Mouse (Mus musculus) frontal cortex, postnatal 14 days (tissue): ENCODE results near the gene Slc22a17.
A peak's percentile ranks its signal among the peaks of the same experiment; 100 is the strongest.
"Not testable (repeated sequence)": the region's sequence is repeated elsewhere in the genome, so short reads cannot be mapped to it uniquely, and the experiment has no call there.

Source experiments
- DNase-seq, 2 experiments: peaks; one replicate each; pipeline ENCODE4 v3.0.0; 2022; ENCODE audit warnings: low spot score in 2 of 2

The Slc22a17 gene

GRCm38 (mm10) chr14:54912886-54913285 is at the start of gene Slc22a17:
TSS of gene Slc22a17 (minus strand) at chr14:54913132.
- DNase-seq = peak; percentile 74 to 77

- no peak for DNase-seq
Observed at GRCm38 (mm10) chr14:54962714-54963113, 49.8 kb upstream of the Slc22a17 start.

GRCm38 (mm10) chr14:54961487-54961886 is 48.6 kb upstream of the Slc22a17 start:
- no peak for DNase-seq

DNA sequence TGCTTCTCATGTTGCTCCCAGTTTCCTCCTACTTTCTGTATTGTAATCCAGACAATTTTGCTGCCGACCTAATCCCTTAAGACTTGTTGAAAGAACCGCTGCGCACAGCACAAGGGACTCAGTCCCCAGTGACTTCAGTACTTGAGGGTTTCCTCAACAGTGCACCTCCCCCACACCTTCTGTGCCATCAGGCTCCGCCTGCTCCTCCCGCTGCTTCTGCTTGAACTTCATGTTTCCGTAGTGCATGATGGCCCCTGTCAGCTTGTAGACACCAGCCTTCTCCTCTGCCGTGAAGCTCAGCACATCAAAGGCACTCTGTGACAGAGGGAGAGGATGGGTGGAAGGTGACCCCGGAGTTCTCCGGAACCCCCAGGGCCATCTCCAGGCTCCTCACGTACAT is 47.8 kb upstream of the Slc22a17 start:
- DNase-seq = peak in 1 of 2 experiments; percentile 18

DNA sequence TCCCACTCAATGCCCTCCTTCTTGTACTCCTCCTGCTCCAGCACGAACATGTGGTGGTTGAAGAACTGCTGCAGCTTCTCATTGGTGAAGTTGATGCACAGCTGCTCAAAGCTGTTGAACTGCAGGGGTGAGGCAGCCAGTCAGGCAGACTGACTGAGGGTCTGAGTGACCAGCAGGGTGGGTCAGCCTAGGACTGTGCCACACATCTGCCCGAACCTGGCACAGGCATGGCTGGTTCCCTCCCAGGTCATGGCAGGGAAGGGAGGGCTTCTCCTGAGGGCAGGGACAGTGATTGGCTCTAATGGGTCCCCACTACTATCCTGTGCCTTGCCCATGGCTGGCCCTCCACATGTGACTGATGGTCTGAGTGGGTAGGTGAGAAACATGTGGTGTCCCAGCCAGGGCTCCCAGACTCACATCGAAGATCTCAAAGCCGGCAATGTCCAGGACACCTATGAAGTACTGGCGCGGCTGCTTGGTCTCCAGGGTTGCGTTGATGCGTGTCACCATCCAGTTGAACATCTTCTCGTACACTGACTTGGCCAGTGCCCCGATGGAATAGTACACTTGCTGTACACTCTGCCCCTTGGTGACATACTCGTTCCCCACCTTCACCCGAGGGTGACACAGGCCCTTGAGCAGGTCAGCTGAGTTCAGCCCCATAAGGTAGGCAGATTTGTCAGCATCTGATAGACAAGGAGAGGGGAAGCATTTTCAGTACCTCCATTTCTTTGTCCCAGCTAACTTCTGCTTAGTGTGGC is 47.1 kb upstream of the Slc22a17 start:
- DNase-seq = not testable (repeated sequence)

- DNase-seq = no peak
Observed at GRCm38 (mm10) chr14:54959197-54959596, 46.3 kb upstream of the Slc22a17 start.

DNA sequence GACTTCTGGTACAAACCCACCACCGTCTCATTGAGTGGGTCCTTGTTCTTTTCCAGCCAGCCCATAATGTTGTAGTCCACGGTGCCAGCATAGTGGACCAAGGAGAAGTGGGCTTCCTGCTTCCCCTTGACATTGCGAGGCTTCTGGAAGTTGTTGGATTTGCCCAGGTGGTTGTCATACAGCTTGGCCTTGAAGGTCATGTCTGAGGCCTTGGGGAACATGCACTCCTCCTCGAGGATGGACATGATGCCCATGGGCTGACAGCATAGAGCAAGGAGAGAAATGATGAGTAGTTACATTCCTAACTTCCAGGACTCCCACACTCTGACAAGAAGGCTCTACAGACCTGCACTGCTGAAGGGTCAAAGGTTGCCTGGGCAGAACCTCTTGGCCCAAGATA is 45.6 kb upstream of the Slc22a17 start:
- no peak for DNase-seq

DNA sequence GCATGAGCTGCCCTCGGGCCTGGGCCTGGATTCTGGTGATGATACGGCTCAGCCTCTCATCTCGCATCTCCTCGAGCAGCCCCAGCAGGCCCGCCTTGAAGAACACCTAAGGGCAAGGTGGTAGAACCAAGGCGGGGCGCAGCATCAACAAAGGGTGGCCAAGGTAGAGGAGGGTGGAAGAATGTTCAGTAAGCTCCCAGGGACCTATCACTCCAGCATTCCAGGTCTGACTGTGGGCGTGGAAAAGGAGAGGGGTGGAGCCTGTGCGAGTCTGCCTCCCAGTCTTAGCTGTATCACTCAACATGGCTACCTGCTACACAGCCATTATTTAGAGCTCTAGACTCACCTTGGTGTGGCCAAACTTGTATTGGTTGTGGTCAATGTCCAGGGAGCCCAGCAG is 43.6 kb upstream of the Slc22a17 start:
- DNase-seq = no peak

DNA sequence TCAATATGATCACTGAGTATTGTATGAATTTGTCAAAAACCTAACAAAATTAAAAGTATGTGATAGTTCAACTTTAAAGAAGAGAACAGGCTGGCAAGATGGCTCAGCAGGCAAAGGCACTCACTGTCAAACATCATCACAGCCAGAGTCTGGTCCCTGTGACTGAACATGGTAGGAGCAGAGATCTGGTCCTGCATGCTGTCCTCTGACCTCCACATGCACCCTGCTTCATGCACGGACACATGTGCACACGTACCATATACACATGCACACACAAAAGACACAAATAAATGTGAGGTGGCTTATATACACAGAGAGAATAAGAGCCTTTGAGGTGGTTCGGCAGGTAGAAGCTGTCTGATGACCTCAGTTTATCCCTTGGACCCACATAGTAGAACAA is 42.5 kb upstream of the Slc22a17 start:
- no peak for DNase-seq

DNA sequence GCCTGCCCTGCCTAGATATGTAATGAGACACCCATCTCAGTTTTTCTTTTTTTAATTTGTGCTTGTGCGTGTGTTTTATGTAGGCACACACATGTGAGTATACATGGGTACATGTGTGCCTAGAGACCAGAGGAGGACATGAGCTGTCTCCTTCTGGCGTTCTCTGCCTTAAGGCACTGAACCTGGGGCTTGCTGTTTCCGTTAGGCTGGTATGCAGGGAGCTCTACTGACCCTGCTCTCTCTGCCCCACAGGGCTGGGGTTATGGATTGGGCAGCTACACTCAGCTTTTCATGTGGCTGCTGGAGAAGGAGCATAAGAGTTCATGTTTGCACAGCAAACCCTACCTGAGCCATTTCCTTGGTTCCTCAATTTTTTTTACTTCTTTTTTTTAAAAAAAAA is 41.5 kb upstream of the Slc22a17 start:
- no peak for DNase-seq

DNA sequence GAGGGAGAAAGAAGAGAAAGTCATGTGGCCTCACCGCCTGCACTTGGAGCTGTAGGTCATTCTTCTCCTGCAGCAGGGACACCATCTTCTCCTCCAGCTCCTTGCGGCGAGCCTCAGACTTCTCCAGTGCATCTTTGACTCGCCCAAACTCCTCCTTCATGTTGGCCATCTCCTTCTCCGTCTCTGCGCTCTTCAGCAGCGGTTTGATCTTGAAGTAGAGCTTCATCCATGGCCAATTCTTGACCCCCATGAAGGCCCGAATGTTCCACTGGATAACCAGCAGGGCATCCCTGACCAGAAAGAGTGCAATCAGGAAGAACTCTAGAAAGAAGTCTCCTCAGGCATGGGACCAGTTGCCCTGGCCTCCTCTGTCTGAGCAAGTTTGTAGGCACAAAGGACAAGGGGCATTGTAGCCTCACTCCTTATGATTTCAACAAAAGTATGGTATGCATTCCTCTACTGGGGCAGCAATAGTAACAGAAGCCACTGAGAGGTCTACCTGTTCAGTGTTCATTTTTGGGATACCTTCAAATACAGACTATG is 40.8 kb upstream of the Slc22a17 start:
- no peak for DNase-seq

DNA sequence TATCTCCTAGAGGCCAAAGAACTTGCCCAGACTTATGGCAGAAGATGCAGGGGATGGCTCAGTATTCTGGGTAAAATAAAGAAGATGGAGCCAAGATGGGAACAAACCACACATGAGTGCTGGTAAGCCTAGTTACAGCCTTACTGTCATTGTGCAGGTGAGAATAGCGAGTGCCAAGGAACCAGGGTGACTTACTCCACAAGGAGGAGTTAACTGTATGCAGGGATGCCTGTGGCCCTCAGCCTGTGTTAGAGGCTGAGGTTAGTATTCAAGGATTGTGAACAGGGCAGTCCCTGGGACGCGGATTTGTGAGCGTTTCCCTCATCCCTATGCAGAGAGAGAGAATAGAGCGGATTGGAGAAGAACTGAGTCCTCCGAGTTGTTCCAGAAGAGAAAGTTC is 38.7 kb upstream of the Slc22a17 start:
- DNase-seq = no peak

DNA sequence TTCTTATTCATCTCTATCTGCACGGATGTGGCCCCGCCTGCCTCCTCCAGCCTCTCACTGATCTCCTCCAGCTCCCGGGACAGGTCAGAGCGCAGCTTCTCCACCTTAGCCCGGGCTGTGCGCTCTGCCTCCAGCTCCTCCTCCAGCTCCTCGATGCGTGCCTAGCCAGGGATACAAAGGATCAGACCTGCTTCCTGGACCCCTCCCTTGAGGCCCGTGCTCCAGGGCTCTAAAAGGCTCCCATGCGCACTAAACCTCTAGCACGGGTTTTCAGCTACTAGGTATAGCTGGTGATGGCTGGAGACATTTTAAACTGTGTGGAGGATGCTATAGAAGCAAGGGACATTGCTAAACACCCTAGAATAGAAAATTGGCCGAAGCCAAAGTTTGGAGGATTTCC is 37.6 kb upstream of the Slc22a17 start:
- no peak for DNase-seq

DNA sequence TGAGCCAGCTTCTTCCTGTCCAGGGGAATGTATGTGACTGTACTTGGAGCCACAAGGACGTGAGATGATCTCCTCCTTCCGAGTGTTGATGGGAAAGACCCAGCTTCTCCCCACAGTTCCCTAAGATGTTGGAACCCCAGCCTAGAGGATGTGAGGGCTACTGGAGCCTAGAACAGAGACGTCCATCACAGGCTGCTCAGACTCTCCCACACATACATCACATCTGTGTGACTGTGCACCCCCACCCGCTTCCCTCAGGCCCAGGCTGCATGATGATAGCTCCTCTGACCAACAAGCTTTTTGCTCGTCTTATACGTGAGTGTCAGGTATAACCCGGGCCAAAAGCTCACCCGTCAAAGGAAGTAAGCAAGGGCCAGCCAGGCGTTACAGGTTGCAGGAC is 35.8 kb upstream of the Slc22a17 start:
- no peak for DNase-seq

DNA sequence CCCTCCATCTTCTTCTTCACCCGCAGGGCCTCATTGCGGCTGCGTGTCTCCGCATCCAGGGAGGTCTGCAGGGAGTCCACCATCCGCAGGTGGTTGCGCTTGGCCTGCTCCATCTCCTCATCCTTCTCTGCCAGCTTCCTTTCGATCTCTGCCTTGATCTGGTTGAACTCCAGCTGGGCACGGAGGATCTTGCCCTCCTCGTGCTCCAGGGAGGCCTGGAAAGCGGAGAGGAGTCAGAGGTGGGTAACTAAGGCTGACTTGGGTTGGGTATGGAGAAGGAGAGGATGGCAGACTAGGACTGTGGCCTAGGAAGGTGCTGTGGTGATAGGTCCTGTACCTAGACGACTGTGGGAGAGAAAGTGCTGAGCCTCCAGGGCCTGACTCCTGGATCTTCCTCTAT is 34.1 kb upstream of the Slc22a17 start:
- not testable (repeated sequence) for DNase-seq

- DNase-seq = no peak
Observed at GRCm38 (mm10) chr14:54945975-54946704, 33.2 kb upstream of the Slc22a17 start.

GRCm38 (mm10) chr14:54944939-54945338 is 32.0 kb upstream of the Slc22a17 start:
- no peak for DNase-seq

- no peak for DNase-seq
Observed at GRCm38 (mm10) chr14:54943971-54944370, 31.0 kb upstream of the Slc22a17 start.

GRCm38 (mm10) chr14:54942479-54942878 is 29.5 kb upstream of the Slc22a17 start:
- no peak for DNase-seq

DNA sequence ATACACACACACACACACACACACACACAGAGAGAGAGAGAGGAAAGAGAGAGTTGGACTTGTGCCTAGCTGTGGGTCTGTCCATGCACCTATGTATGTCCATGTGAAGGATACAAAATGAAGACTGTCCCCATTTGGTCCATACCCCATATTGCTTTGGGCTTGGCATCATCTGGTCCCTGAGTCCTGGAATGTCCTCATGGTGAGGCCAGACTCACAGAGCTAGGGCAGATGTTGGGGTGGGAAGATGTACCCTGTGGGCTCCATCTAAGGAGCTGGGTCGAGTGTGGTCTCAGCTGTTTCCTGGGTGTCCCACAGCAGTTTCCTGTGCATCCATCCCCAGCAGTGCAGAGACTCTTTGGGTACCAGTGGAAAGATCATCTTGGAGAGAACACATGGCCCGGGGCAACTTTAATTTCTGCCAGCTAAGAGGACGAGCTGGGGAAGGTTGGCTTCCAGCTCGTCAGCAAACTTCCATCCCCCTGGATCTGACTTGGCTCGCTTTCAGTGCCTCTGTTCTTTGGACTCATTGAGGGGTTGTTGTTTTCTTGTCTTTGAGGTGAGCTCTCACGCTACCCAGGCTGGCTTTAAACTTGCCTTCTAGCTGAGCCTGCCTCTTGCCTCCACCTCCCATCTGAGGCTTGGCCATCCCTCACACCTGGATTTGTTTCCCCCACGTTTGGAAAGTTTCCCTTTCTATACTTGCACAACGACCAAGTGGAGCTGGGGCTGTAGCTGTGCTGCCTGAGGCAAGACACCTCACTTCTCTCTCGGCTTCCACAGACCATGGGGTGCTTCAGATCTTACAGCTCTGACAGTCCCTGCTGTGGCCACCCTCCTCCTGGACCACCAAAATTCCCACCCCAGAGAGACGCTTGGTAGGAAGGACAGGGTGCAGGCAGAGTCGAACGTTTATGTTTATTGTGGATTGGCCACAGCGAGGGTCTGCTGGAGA is 28.4 kb upstream of the Slc22a17 start:
- no peak for DNase-seq

DNA sequence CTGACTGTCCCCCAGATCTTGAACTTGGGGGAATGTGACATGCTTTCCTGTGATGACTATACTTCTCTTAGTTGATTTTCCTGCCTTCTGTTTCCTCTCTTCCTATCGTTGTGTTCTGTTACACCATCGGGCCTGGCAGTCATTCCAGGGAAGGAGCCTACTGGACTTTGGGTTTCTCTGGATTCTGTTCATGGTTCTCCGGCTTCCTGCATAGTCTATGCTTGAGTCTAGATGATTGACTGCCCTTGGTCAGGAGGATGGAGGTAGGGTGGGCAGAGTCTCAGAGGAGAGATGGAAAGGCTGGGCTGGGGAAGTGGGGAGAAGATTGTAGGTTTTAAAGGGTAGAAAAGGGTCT is 27.2 kb upstream of the Slc22a17 start:
- no peak for DNase-seq
